Mouse (Mus musculus) bone marrow, adult 2 months (tissue): ENCODE data around the gene Lrrc72. TPM values are rescaled to one million over a fixed set of nuclear protein-coding genes. Genes with fewer than 3 reads are reported as not detected.
"Not testable (repeated sequence)": the region's sequence is repeated elsewhere in the genome, so short reads cannot be mapped to it uniquely, and the experiment has no call there.

Experiments
- H3K27ac ChIP-seq: fragments of 200-500 bp; 2 replicates; pipeline ENCODE4 v1.5.1; 2012; ENCODE audit warnings: low read depth, mild to moderate bottlenecking, control low read depth, inconsistent platforms, low read length; ENCODE audit not compliant: control insufficient read depth, poor library complexity, insufficient read depth
- H3K4me1 ChIP-seq: fragments of 200-500 bp; 2 replicates; pipeline ENCODE4 v1.6.1; 2011; ENCODE audit warnings: low read length; ENCODE audit not compliant: control insufficient read depth, insufficient read depth
- H3K4me3 ChIP-seq: fragments of 200-500 bp; replicated peaks from 2 replicates; pipeline ENCODE3; 2011; ENCODE audit warnings: mild to moderate bottlenecking, low read depth, low read length, control low read depth; ENCODE audit not compliant: control insufficient read depth
- CTCF ChIP-seq: fragments of 200-500 bp; IDR thresholded peaks from 2 replicates; pipeline ENCODE4 v1.5.1; 2011; ENCODE audit warnings: low read length, control low read depth; ENCODE audit not compliant: control insufficient read depth, insufficient read depth
- POLR2A ChIP-seq: fragments of 200-500 bp; IDR thresholded peaks from 2 replicates; pipeline ENCODE4 v1.6.1; 2011; ENCODE audit warnings: low read depth, mild to moderate bottlenecking, control low read depth, low read length, borderline replicate concordance; ENCODE audit not compliant: control insufficient read depth
- WGBS: fragments of 180-500 bp; shearing (Covaris S2); methylation state at CpG from one replicate; pipeline ENCODE4 v1.1.7; 2018; 5-methylcytosine and 5-hydroxymethylcytosine counted together
- polyA plus RNA-seq: library from polyadenylated mRNA; stranded (reverse); fragments of >200 nt; gene quantifications from 2 replicates; pipeline ENCODE4 v1.2.4, GENCODE M21; 2011; ENCODE audit warnings: low replicate concordance; ENCODE audit not compliant: missing spikeins, insufficient read depth, insufficient read length

Gene Lrrc72
- polyA plus RNA-seq, 1 experiment: not detected

- H3K4me1 ChIP-seq: no peaks in the 10 kb centered on the region
- no peak overlapping the region for H3K4me3 ChIP-seq
- no peak for TF ChIP-seq CTCF
- no peak for TF ChIP-seq POLR2A
- H3K27ac ChIP-seq: no peak overlapping the region
- 78% methylated on average over 19 of the region's 19 CpGs for WGBS
Measured at GRCm38 (mm10) chr12:36208456-36208855, 44.7 kb downstream of the Lrrc72 start.

GRCm38 (mm10) chr12:36207800-36208148, 45.4 kb downstream of the Lrrc72 start:
- H3K4me3 ChIP-seq: no peak overlapping the region
- no peak for TF ChIP-seq POLR2A
- no peak for TF ChIP-seq CTCF
- 65% methylated on average over 7 of the region's 7 CpGs for WGBS
- no peak overlapping the region for H3K27ac ChIP-seq
- no peaks in the 10 kb centered on the region for H3K4me1 ChIP-seq

- 42% methylated on average over 9 of the region's 9 CpGs for WGBS
- H3K4me3 ChIP-seq: no peak overlapping the region
- H3K4me1 ChIP-seq: no peaks in the 10 kb centered on the region
- TF ChIP-seq POLR2A (no peak), CTCF (no peak)
- H3K27ac ChIP-seq: no peak overlapping the region
Measured at GRCm38 (mm10) chr12:36207072-36207799, 46.0 kb downstream of the Lrrc72 start.

- whole genome bisulfite sequencing: 31% methylated on average over 5 of the region's 5 CpGs
- H3K4me3 ChIP-seq, H3K4me1 ChIP-seq, H3K27ac ChIP-seq: not testable (repeated sequence)
Measured at GRCm38 (mm10) chr12:36205579-36206119, 47.5 kb downstream of the Lrrc72 start.

- H3K4me1 ChIP-seq: no peaks in the 10 kb centered on the region
- no peak for TF ChIP-seq CTCF
- TF ChIP-seq POLR2A: no peak
- no peak overlapping the region for H3K27ac ChIP-seq
- H3K4me3 ChIP-seq: no peak overlapping the region
- 92% methylated on average over 7 of the region's 7 CpGs for WGBS
Measured at GRCm38 (mm10) chr12:36194976-36195375, 58.2 kb downstream of the Lrrc72 start.

GRCm38 (mm10) chr12:36190343-36190742, 62.9 kb downstream of the Lrrc72 start:
- H3K4me1 ChIP-seq: no peaks in the 10 kb centered on the region
- no peak overlapping the region for H3K27ac ChIP-seq
- 16% methylated on average over 5 of the region's 5 CpGs for WGBS
- no peak overlapping the region for H3K4me3 ChIP-seq
- TF ChIP-seq CTCF (no peak), POLR2A (no peak)

- Histone ChIP-seq H3K4me1 (no peaks in the 10 kb centered on the region), H3K27ac (no peak overlapping the region), H3K4me3 (no peak overlapping the region)
- WGBS: 88% methylated on average over 3 of the region's 3 CpGs
- TF ChIP-seq POLR2A: no peak
- no peak for TF ChIP-seq CTCF
Measured at GRCm38 (mm10) chr12:36189610-36190009, 63.6 kb downstream of the Lrrc72 start.

- no peak for TF ChIP-seq POLR2A
- no peak for TF ChIP-seq CTCF
- WGBS: 64% methylated on average over 6 of the region's 6 CpGs
- H3K4me1 ChIP-seq: no peaks in the 10 kb centered on the region
- H3K4me3 ChIP-seq: no peak overlapping the region
- no peak overlapping the region for H3K27ac ChIP-seq
Measured at GRCm38 (mm10) chr12:36187081-36187480, 66.1 kb downstream of the Lrrc72 start.

GRCm38 (mm10) chr12:36182570-36182969, 70.6 kb downstream of the Lrrc72 start:
- whole genome bisulfite sequencing: 78% methylated on average over 6 of the region's 6 CpGs
- H3K4me1 ChIP-seq: no peaks in the 10 kb centered on the region
- no peak overlapping the region for H3K4me3 ChIP-seq
- no peak for TF ChIP-seq POLR2A
- no peak for TF ChIP-seq CTCF
- no peak overlapping the region for H3K27ac ChIP-seq
